Mouse (Mus musculus) left cerebral cortex, adult 18-20 months (tissue): ENCODE measurements around the gene Mrpl43. TPM values are rescaled to one million over a fixed set of nuclear protein-coding genes. Genes with fewer than 3 reads are reported as not detected.

Source experiments
- DNase-seq, 2 experiments: peaks; one replicate each; pipeline ENCODE4 v3.0.0; 2021 to 2022; ENCODE audit warnings: low spot score in 2 of 2, mixed read lengths in 1 of 2
- total RNA-seq, 2 experiments: library from RNA; stranded (reverse); gene quantifications; 2 replicates each; pipeline ENCODE4 v1.2.3; 2021

Mrpl43 gene
- total RNA-seq, 2 experiments from 2014 or later: 38.9 to 44.2 TPM

DNA sequence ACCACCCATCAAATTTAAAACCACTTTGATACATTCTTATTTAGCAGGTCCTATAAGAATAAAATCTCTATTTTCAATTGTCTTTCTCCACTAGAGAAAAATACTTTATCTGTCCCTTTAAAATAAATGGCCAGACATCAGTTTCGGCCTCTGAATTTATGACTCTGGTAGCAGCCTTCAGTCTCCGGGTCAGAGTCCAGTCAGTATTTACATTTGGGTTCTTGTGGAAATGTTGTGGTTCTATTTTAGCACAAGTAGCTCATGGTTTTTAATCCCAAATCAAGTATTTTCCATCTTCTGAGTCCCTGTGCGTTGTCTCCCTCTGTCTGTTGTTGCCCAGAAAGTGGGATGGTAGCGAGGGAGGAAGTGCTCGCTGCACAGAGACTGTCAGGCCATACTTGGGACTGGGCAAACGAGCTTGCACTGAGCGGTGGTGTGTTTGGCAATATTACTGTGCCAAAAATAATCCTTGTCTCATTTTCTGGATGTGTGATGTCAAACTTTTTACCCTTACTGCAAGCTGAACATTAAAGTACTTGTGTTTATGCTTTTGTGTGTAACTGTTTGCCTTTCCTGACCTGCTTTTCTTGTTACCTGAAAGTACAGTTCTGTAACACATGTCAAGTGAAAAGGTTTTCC is 23.6 kb downstream of the Mrpl43 start:
- no peak for DNase-seq

DNA sequence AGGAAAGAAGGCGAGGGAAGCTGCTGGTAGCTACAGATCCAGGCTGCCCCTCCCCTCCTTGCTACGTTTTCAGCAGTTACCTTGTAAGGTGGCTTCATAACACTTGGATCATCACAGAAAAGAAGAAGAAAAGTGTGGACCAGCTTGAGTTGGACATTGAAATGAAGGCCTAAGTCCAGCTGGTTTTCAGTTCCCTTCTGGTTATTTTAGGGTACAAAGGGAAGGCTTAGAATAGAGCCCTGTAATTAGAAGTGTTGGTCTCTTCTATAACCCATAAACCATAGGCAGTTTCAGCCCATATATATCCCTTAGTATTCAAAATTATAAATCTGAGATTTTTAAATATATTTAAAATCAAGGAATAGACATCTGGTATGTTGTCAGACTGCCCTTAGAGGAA is 25.5 kb downstream of the Mrpl43 start:
- no peak for DNase-seq

DNA sequence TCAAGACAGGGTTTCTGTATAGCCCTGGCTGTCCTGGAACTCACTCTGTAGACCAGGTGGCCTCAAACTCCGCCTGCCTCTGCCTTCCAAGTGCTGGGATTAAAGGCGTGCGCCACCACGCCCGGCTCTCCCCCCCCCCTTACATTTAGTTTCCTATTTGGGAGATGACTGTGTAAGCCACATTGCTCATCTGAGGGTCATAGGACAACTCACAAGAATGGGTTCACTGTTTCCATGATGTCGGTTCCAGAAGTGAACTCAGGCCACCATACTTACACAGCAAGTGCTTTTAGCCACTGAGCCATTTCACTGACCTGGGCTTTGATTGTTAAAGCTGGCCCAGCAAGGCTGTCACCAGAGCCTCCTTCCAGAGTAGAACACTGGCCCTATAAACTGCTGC is 29.1 kb downstream of the Mrpl43 start:
- DNase-seq: no peak

DNA sequence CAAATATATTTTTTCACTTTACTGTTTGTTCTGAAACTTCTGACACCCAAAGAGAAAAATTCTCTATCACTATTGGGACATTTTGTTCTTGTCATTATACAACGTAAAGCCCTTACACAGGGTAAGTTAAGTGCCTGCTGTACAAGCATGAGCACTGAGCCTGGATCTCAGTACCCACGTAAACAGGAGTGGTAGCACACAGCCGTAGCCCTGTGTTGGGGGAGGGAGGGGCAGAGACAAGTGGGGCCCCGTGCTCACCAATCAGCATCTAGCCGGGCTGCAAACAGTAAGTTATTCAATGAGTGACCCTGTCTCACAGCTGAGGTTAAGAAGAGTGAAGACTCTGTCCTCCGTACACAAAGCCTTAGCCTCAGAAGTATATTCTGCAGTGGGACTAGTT is 29.6 kb downstream of the Mrpl43 start:
- no peak for DNase-seq

DNA sequence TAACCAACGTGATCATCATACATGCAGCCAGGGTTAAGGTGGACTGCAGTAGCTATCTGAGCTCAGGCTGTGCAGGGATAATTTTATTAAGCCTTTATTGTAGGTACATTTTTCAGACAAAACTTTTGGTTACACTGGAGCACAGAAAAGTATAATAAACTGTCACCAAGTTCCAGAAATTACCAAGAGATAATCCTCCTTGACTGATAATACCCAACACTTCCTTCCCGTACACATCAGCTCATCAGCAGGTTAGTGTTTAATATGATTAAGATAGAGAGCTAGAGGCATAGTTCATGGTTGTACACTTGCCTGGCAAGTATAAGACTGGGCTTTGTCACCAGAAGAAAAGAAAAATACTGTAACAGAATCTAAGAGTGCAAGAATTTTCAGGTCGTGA is 37.9 kb downstream of the Mrpl43 start:
- no peak for DNase-seq

DNA sequence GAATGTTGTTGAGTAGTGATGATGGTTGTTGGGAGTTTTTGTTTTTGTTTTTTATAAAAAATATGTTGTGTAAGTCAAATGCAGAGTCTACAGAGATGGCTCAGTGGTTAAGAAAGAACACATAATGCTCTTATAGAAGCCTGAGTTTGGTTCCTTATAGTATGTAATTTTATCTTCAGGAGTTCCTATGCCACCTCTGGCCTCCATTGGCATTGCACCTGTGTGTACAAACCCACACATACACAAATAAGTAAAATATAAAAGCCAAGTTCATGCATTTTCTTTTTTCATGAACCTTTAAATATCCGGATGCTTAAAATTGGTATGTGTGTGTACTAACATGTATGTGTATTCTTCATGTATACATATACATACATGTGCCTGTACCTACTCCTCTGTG is 40.3 kb downstream of the Mrpl43 start:
- no peak for DNase-seq

DNA sequence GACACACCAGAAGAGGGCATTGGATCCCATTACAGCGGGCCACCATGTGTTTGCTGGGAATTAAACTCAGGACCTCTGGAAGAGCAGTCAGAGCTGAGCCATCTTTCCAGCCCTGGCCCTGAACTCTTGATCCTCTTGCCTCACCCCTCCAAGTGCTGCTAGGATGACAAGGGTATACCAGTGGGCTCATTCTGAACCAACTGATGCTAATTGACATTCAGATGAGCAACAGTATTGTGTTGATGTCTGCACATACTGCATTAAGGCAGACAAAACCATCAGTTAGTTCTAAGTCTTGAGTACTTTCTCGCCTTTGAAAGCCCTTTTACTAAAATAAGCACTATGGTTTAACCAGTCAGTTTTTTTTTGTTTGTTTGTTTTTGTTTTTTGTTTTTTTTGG is 46.6 kb downstream of the Mrpl43 start:
- no peak for DNase-seq

Other genes starting within 250 kb of the Mrpl43 start
- gene Slf2, start 75.3 kb downstream of the Mrpl43 start, total RNA-seq: 10 to 100 TPM; 37.9 to 38.0 TPM
- gene Sema4g, start 17.3 kb downstream of the Mrpl43 start, total RNA-seq: 10 to 100 TPM; 17.2 to 18.4 TPM
- 10 to 100 TPM; 13.8 to 14.9 TPM for gene Twnk, start 779 bp downstream of the Mrpl43 start, total RNA-seq
- gene Lzts2, start 8.0 kb upstream of the Mrpl43 start, total RNA-seq: 10 to 100 TPM; 39.9 to 43.2 TPM
- gene Pdzd7, start 39.3 kb upstream of the Mrpl43 start, total RNA-seq: 1 to 10 TPM; 4.3 to 5.6 TPM
- gene Sfxn3, start 41.1 kb upstream of the Mrpl43 start, total RNA-seq: 100 to 1,000 TPM; 118 to 125 TPM
- 1 to 10 TPM; 6.7 to 7.3 TPM for gene Kazald1, start 68.8 kb upstream of the Mrpl43 start, total RNA-seq
- gene Tlx1, start 144.2 kb upstream of the Mrpl43 start, total RNA-seq: not detected
- not detected for gene Lbx1, start 229.4 kb upstream of the Mrpl43 start, total RNA-seq